Mouse (Mus musculus) lung, embryonic 14.5 days (tissue): ENCODE measurements around the gene Tomt. TPM values are rescaled to one million over a fixed set of nuclear protein-coding genes. Genes with fewer than 3 reads are reported as not detected.
"Not testable (repeated sequence)": the region's sequence is repeated elsewhere in the genome, so short reads cannot be mapped to it uniquely, and the experiment has no call there.

Experiments
- ATAC-seq: fragments of 200-750 bp; cut with Nextera tagmentation; 2 replicates; pipeline ENCODE4 v1.8.0; 2017; ENCODE audit warnings: mild to moderate bottlenecking, moderate TSS enrichment, moderate library complexity; ENCODE audit not compliant: insufficient read depth
- DNase-seq: peaks from one replicate; pipeline ENCODE4 v3.0.0-alpha.2; 2015
- H3K27ac ChIP-seq: fragments of 300-500 bp; sonication (generic); 2 replicates; pipeline ENCODE4 v1.5.1; 2014; ENCODE audit warnings: low read depth, mild to moderate bottlenecking, moderate library complexity
- H3K27me3 ChIP-seq: fragments of 300-500 bp; sonication (generic); 2 replicates; pipeline ENCODE4 v1.6.1; 2014; ENCODE audit warnings: low read length, control low read depth; ENCODE audit not compliant: insufficient read depth
- H3K36me3 ChIP-seq: fragments of 300-500 bp; sonication (generic); 2 replicates; pipeline ENCODE4 v1.6.1; 2014; ENCODE audit warnings: control low read depth; ENCODE audit not compliant: insufficient read depth
- H3K4me1 ChIP-seq: fragments of 300-500 bp; sonication (generic); 2 replicates; pipeline ENCODE4 v1.6.1; 2014; ENCODE audit warnings: antibody characterized with exemption, control low read depth; ENCODE audit not compliant: insufficient read depth
- H3K4me2 ChIP-seq: fragments of 300-500 bp; sonication (generic); 2 replicates; pipeline ENCODE4 v1.6.1; 2014; ENCODE audit warnings: mild to moderate bottlenecking
- H3K4me3 ChIP-seq: fragments of 300-500 bp; sonication (generic); 2 replicates; pipeline ENCODE4 v1.5.1; 2014; ENCODE audit warnings: low read depth, low read length
- H3K9ac ChIP-seq: fragments of 300-500 bp; sonication (generic); 2 replicates; pipeline ENCODE4 v1.6.1; 2014
- H3K9me3 ChIP-seq: fragments of 300-500 bp; sonication (generic); 2 replicates; pipeline ENCODE4 v1.6.1; 2016; ENCODE audit warnings: low read depth, low read length, control low read depth
- CTCF ChIP-seq: IDR thresholded peaks from 2 replicates; pipeline ENCODE4 v1.5.1; 2016; ENCODE audit warnings: antibody characterized with exemption, low read depth
- WGBS: fragments of 180-500 bp; shearing (Covaris S2); extraction: QIAGEN DNeasy Blood & Tissue Kit; methylation state at CpG from one replicate; pipeline ENCODE4 v1.1.7; 2014; 5-methylcytosine and 5-hydroxymethylcytosine counted together
- polyA plus RNA-seq: library from polyadenylated mRNA; unstranded; fragments of >200 nt; fragmentation: Nextera tagmentation; extraction: Ambion mirVana; gene quantifications from 2 replicates; pipeline ENCODE4 v1.2.1, GENCODE M21; 2014

Tomt gene
- polyA plus RNA-seq = 0.30 and 0.43 TPM in 2 replicates

- no peak for ATAC-seq
- Histone ChIP-seq H3K9ac (peak within 1 kb of the TSS; percentile 88), H3K27me3 (no peaks in the 10 kb centered on the region), H3K4me3 (peak within 1 kb of the TSS; percentile 81), H3K4me2 (peak within 1 kb of the TSS; percentile 62), H3K4me1 (no peaks in the 10 kb centered on the region), H3K36me3 (peaks cover 18% of the 10 kb centered on the region), H3K9me3 (no peaks in the 10 kb centered on the region), H3K27ac (peak within 1 kb of the TSS; percentile 96)
- 10% methylated on average over 11 of the region's 11 CpGs for WGBS
- no peak for TF ChIP-seq CTCF
- no peak for DNase-seq
Measured at GRCm38 (mm10) chr7:101906287-101906681, at the start of gene Tomt. Gene Tomt, minus strand, starts transcription at chr7:101906359.

GRCm38 (mm10) chr7:101955862-101956261 lies 49.7 kb upstream of the Tomt start:
- DNase-seq (no peak), ATAC-seq (no peak)
- Histone ChIP-seq H3K36me3 (no peaks in the 10 kb centered on the region), H3K4me1 (no peaks in the 10 kb centered on the region), H3K4me2 (no peak overlapping the region), H3K9ac (no peak overlapping the region), H3K27ac (no peak overlapping the region), H3K9me3 (no peaks in the 10 kb centered on the region), H3K27me3 (no peaks in the 10 kb centered on the region), H3K4me3 (no peak overlapping the region)
- 66% methylated on average over 4 of the region's 4 CpGs for WGBS
- no peak for TF ChIP-seq CTCF

GRCm38 (mm10) chr7:101955276-101955675 lies 49.1 kb upstream of the Tomt start:
- H3K27ac ChIP-seq = no peak overlapping the region
- DNase-seq (no peak), ATAC-seq (no peak)
- no peak overlapping the region for H3K9ac ChIP-seq
- H3K4me3 ChIP-seq = no peak overlapping the region
- no peaks in the 10 kb centered on the region for H3K27me3 ChIP-seq
- TF ChIP-seq CTCF = no peak
- H3K9me3 ChIP-seq = no peaks in the 10 kb centered on the region
- H3K4me2 ChIP-seq = no peak overlapping the region
- no peaks in the 10 kb centered on the region for H3K36me3 ChIP-seq
- WGBS = 77% methylated on average over 2 of the region's 2 CpGs
- H3K4me1 ChIP-seq = no peaks in the 10 kb centered on the region

- Histone ChIP-seq H3K9ac (no peak overlapping the region), H3K4me3 (no peak overlapping the region), H3K36me3 (no peaks in the 10 kb centered on the region), H3K4me1 (no peaks in the 10 kb centered on the region), H3K27ac (no peak overlapping the region), H3K27me3 (no peaks in the 10 kb centered on the region), H3K4me2 (no peak overlapping the region), H3K9me3 (no peaks in the 10 kb centered on the region)
- WGBS = 92% methylated on average over 2 of the region's 2 CpGs
- TF ChIP-seq CTCF = no peak
- ATAC-seq (no peak), DNase-seq (no peak)
Measured at GRCm38 (mm10) chr7:101954163-101954562, 48.0 kb upstream of the Tomt start.

GRCm38 (mm10) chr7:101952098-101952497 lies 45.9 kb upstream of the Tomt start:
- Histone ChIP-seq H3K4me1 (no peaks in the 10 kb centered on the region), H3K27me3 (no peaks in the 10 kb centered on the region), H3K4me3 (no peak overlapping the region), H3K9me3 (no peaks in the 10 kb centered on the region), H3K4me2 (no peak overlapping the region), H3K36me3 (no peaks in the 10 kb centered on the region), H3K9ac (no peak overlapping the region), H3K27ac (no peak overlapping the region)
- no peak for TF ChIP-seq CTCF
- WGBS = 44% methylated on average over 2 of the region's 2 CpGs
- DNase-seq (no peak), ATAC-seq (peak; percentile 8; the same call in 1 of the 2 replicates)

GRCm38 (mm10) chr7:101951648-101952047 lies 45.5 kb upstream of the Tomt start:
- Histone ChIP-seq H3K4me3 (no peak overlapping the region), H3K4me2 (no peak overlapping the region), H3K27me3 (no peaks in the 10 kb centered on the region), H3K9me3 (no peaks in the 10 kb centered on the region), H3K4me1 (no peaks in the 10 kb centered on the region), H3K36me3 (no peaks in the 10 kb centered on the region), H3K9ac (no peak overlapping the region), H3K27ac (peak overlapping the region; percentile 16; the same call in 1 of the 2 replicates)
- WGBS = 65% methylated on average over 1 of the region's 1 CpGs
- ATAC-seq (peak; percentile 47; the same call in 1 of the 2 replicates), DNase-seq (peak; percentile 36)
- no peak for TF ChIP-seq CTCF

- H3K9ac ChIP-seq, H3K4me3 ChIP-seq, H3K4me1 ChIP-seq, H3K36me3 ChIP-seq, H3K27me3 ChIP-seq, H3K4me2 ChIP-seq, H3K27ac ChIP-seq, ATAC-seq, DNase-seq, H3K9me3 ChIP-seq: not testable (repeated sequence)
- WGBS = 91% methylated on average over 5 of the region's 5 CpGs
Measured at GRCm38 (mm10) chr7:101949008-101949407, 42.8 kb upstream of the Tomt start.

- H3K27ac ChIP-seq = no peak overlapping the region
- H3K4me3 ChIP-seq = no peak overlapping the region
- WGBS = 90% methylated on average over 4 of the region's 4 CpGs
- H3K9me3 ChIP-seq = no peaks in the 10 kb centered on the region
- no peak for ATAC-seq
- H3K4me2 ChIP-seq = no peak overlapping the region
- no peaks in the 10 kb centered on the region for H3K27me3 ChIP-seq
- H3K9ac ChIP-seq = no peak overlapping the region
- DNase-seq = no peak
- 0 out of 2 replicates have a peak, but pooled peaks cover 4% of the 10 kb centered on the region for H3K36me3 ChIP-seq
- H3K4me1 ChIP-seq = no peaks in the 10 kb centered on the region
- TF ChIP-seq CTCF = no peak
Measured at GRCm38 (mm10) chr7:101939758-101940157, 33.6 kb upstream of the Tomt start.
